Mouse (Mus musculus): ENCODE measurements at regions not wholly inside any gene's neighbourhood (a gene's known extent, or its start where the extent isn't known, plus 50 kb on each side); places are given as distances from the start of the nearest gene placed in this dataset.

- TF ChIP-seq CTCF (IDR thresholded peaks at IDR 0.05; ENCODE audit: low read depth, low read length) (no peak), POLR2A (IDR thresholded peaks at IDR 0.05; ENCODE audit: borderline replicate concordance, low read depth, low read length) (no peak)
These were observed 222.2 kb upstream of the Cnr1 start for GRCm38 (mm10) chr4:33702028-33702666.

Data from bone marrow macrophage, adult 2 months (primary cell).